Mouse (Mus musculus) forebrain, postnatal 0 days (tissue): ENCODE measurements around the gene Slc9a9. TPM values are rescaled to one million over a fixed set of nuclear protein-coding genes. Genes with fewer than 3 reads are reported as not detected.
A peak's percentile ranks its signal among the peaks of the same experiment; 100 is the strongest.

Experiments used
- ATAC-seq: fragments of 200-750 bp; cut with Nextera tagmentation; 2 replicates; pipeline ENCODE4 v1.8.0; 2017; ENCODE audit warnings: mild to moderate bottlenecking, moderate library complexity
- DNase-seq: peaks from one replicate; pipeline ENCODE4 v3.0.0-alpha.2; 2015
- H3K27ac ChIP-seq: fragments of 300-500 bp; sonication (generic); 2 replicates; pipeline ENCODE4 v1.5.1; 2014; ENCODE audit warnings: low read depth, mild to moderate bottlenecking, antibody characterized with exemption, low read length, moderate library complexity, mixed read lengths
- H3K27me3 ChIP-seq: fragments of 300-500 bp; sonication (generic); 2 replicates; pipeline ENCODE4 v1.6.1; 2014; ENCODE audit warnings: mild to moderate bottlenecking, low read length, mixed read lengths; ENCODE audit not compliant: insufficient read depth
- H3K36me3 ChIP-seq: fragments of 300-500 bp; sonication (generic); 2 replicates; pipeline ENCODE4 v1.6.1; 2014; ENCODE audit warnings: mild to moderate bottlenecking, moderate library complexity; ENCODE audit not compliant: insufficient read depth
- H3K4me1 ChIP-seq: fragments of 300-500 bp; sonication (generic); 2 replicates; pipeline ENCODE4 v1.6.1; 2014; ENCODE audit warnings: antibody characterized with exemption; ENCODE audit not compliant: insufficient read depth
- H3K4me2 ChIP-seq: fragments of 300-500 bp; sonication (generic); 2 replicates; pipeline ENCODE4 v1.6.1; 2014; ENCODE audit warnings: low read depth, mild to moderate bottlenecking, moderate library complexity
- H3K4me3 ChIP-seq: fragments of 300-500 bp; sonication (generic); 2 replicates; pipeline ENCODE4 v1.5.1; 2014; ENCODE audit warnings: low read depth, low read length, mixed read lengths
- H3K9ac ChIP-seq: fragments of 300-500 bp; sonication (generic); 2 replicates; pipeline ENCODE4 v1.6.1; 2014; ENCODE audit warnings: mild to moderate bottlenecking
- H3K9me3 ChIP-seq: fragments of 300-500 bp; sonication (generic); 2 replicates; pipeline ENCODE4 v1.6.1; 2016; ENCODE audit warnings: low read length
- CTCF ChIP-seq: sonication (generic); IDR thresholded peaks from 2 replicates; pipeline ENCODE4 v1.5.1; 2016; ENCODE audit warnings: antibody characterized with exemption, control low read depth, low read depth
- WGBS: fragments of 180-500 bp; shearing (Covaris S2); extraction: QIAGEN DNeasy Blood & Tissue Kit; methylation state at CpG from one replicate; pipeline ENCODE4 v1.1.7; 2014; 5-methylcytosine and 5-hydroxymethylcytosine counted together
- polyA plus RNA-seq: library from polyadenylated mRNA; unstranded; fragments of >200 nt; fragmentation: Nextera tagmentation; extraction: Ambion mirVana; gene quantifications from 2 replicates; pipeline ENCODE4 v1.2.1, GENCODE M21; 2015
- total RNA-seq: library from RNA; depleted of rRNA; stranded (reverse); fragments of >200 nt; gene quantifications from 2 replicates; pipeline ENCODE4 v1.2.3, GENCODE M21; 2014

Gene Slc9a9
- total and polyA plus RNA-seq, 2 experiments from 2014 or later = 4.8 to 6.7 TPM

DNA sequence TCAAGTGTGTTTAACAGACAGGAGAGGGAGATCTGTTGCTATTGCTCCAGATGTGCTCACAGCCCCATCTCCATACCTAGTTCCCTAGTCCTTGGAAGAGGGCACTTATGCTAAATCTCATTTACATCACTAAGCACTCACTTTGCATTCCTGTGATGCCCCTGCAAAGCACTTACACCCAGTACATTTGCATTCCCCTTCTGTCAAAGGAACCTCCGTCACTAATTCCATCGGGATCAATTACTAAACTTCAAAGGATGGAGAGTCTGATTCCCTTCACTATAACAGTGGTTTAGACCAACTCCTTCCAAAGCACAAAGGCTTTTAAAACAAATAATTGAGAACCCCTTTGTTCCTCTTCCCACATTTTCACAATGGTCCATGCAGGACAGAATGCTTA is 7.9 kb upstream of the Slc9a9 start:
- Histone ChIP-seq H3K27ac (no peak overlapping the region), H3K4me2 (no peak overlapping the region), H3K9ac (no peak overlapping the region), H3K4me1 (no peaks in the 10 kb centered on the region), H3K4me3 (no peak overlapping the region), H3K27me3 (no peaks in the 10 kb centered on the region), H3K36me3 (no peaks in the 10 kb centered on the region), H3K9me3 (no peaks in the 10 kb centered on the region)
- ATAC-seq = no peak
- TF ChIP-seq CTCF = no peak
- DNase-seq = no peak
- WGBS = 7% methylated on average over 2 of the region's 2 CpGs

DNA sequence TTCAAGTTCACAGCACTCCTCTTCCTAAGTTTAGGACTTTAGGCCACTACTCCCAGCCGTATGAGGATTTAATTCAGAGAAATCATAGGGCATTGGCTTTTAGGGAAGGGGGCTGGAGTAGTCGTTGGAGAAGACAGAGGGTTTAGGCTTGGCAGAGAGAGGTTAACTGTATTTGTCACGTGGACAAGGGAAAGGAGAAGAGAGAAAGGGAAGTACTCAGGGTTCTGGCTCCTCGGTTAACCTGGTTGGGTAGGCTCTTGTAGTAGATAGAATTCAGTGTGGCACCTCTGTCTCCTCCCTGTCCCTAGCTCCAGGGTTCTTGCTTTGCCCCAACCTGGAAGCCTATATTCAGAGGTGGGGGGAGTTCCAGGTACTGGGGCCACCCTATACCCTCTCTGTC is 4.5 kb upstream of the Slc9a9 start:
- no peak overlapping the region for H3K4me2 ChIP-seq
- 79% methylated on average over 4 of the region's 4 CpGs for WGBS
- no peaks in the 10 kb centered on the region for H3K9me3 ChIP-seq
- no peak overlapping the region for H3K4me3 ChIP-seq
- no peak for TF ChIP-seq CTCF
- ATAC-seq (no peak), DNase-seq (no peak)
- H3K9ac ChIP-seq = no peak overlapping the region
- no peak overlapping the region for H3K27ac ChIP-seq
- no peaks in the 10 kb centered on the region for H3K27me3 ChIP-seq
- H3K4me1 ChIP-seq = no peaks in the 10 kb centered on the region; the same call in 1 of the 2 replicates
- no peaks in the 10 kb centered on the region for H3K36me3 ChIP-seq

DNA sequence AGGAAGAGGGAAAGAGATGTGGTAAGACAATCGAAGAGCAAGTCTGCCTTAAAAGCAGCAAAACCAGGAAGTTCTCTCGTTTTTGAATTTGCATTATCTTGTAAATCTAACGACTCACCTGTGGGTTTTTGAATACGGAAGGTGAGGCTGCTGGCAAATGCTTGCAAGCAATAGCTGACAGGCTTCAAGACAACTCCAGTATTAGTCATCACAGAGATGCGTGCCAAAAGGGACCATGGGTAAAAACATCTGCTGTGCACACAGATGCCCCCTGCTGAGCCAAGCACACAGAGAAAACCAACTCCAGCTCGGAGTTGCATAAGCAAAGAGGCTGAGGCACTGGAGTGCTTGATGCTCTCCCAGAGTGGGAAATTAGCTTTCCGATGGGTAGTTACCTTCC is 1.1 kb upstream of the Slc9a9 start:
- no peak overlapping the region for H3K4me3 ChIP-seq
- WGBS = 50% methylated on average over 7 of the region's 7 CpGs
- no peak overlapping the region for H3K27ac ChIP-seq
- H3K4me2 ChIP-seq = no peak overlapping the region
- DNase-seq = peak; percentile 32
- no peaks in the 10 kb centered on the region; the same call in 1 of the 2 replicates for H3K4me1 ChIP-seq
- H3K36me3 ChIP-seq = no peaks in the 10 kb centered on the region
- no peak overlapping the region for H3K9ac ChIP-seq
- 0 out of 2 replicates have a peak, but pooled peaks have one; percentile 12 for TF ChIP-seq CTCF
- H3K27me3 ChIP-seq = no peaks in the 10 kb centered on the region
- no peak for ATAC-seq
- no peaks in the 10 kb centered on the region for H3K9me3 ChIP-seq

DNA sequence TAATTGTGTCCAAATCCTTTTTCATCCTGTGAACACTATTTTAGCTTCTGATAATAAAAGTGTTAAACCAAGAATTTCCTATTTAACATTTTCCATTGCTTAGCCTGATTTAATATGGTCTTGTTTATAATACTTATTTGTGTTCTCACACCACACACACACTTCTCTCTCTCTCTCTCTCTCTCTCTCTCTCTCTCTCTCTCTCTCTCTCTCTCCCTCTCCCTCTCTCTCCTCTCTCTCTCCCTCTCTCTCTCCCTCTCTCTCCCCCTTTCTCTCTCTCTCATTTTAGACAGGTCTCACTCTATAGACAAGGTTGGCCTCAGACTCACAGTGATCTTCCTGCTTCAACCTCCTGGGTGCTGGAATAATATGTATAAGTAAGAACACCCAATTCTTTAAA is 995 bp downstream of the Slc9a9 start:
- peak overlapping the region; percentile 52 for H3K4me3 ChIP-seq
- no peaks in the 10 kb centered on the region for H3K9me3 ChIP-seq
- no peaks in the 10 kb centered on the region for H3K36me3 ChIP-seq
- no peaks in the 10 kb centered on the region; the same call in 1 of the 2 replicates for H3K4me1 ChIP-seq
- no peak for TF ChIP-seq CTCF
- H3K9ac ChIP-seq = peak overlapping the region; percentile 51; the same call in 1 of the 2 replicates
- no peak for ATAC-seq
- no peaks in the 10 kb centered on the region for H3K27me3 ChIP-seq
- peak overlapping the region; percentile 78 for H3K4me2 ChIP-seq
- no peak for DNase-seq
- no peak overlapping the region for H3K27ac ChIP-seq

DNA sequence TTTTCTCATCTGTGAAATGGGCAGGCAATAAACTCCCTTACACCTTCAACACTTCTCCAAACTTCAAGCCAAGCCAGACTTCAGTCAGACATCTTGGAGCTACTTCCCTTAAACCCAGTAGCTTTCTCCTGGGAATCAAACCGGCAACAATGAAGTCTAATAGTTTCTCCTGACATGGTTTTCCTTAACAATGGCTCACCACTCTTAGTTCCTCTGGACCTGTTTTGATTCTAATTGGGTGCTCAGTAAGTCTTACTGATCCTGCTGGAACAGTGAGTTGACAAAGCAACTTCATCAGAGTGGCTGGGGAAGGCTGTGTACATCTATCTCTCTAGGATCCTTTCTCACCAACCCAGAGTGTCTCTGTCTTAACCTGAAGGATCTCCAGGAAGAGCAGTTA is 5.0 kb downstream of the Slc9a9 start:
- Histone ChIP-seq H3K4me3 (no peak overlapping the region), H3K9ac (no peak overlapping the region), H3K36me3 (no peaks in the 10 kb centered on the region), H3K27ac (no peak overlapping the region), H3K9me3 (no peaks in the 10 kb centered on the region), H3K4me1 (no peaks in the 10 kb centered on the region), H3K4me2 (no peak overlapping the region), H3K27me3 (no peaks in the 10 kb centered on the region)
- no peak for TF ChIP-seq CTCF
- DNase-seq (no peak), ATAC-seq (no peak)
- WGBS = 89% methylated on average over 1 of the region's 1 CpGs

DNA sequence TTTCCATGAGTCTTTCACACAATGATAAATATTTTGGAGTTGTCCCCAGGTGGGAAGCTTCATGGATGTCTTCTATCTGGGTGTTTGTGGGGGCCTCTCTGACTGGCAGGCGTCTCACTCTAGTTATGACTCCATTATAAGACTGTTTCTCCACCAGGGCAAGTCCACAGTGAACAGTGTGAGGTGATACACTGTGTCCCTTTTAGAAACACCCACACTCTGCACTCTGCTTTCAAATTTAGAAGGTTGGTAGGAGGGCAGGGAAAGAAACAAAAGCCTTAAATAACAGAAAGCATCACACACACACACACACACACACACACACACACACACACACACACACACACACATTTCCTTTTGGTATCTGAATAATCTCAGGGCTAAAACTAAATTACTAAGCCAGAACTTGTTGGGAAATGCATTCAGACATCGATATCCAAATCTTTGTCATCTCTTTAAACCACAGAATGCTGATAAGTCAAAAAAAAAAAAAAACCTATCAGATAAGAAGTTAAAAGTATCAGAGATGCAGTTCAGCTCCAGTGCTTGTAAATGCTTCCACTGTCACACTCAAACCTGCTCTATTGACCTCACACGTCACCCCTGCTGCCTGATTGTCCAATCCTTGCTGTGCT is 8.4 kb downstream of the Slc9a9 start:
- no peak for TF ChIP-seq CTCF
- H3K9ac ChIP-seq = no peak overlapping the region
- DNase-seq = no peak
- H3K4me2 ChIP-seq = no peak overlapping the region
- no peak overlapping the region for H3K27ac ChIP-seq
- H3K36me3 ChIP-seq = no peaks in the 10 kb centered on the region
- H3K4me1 ChIP-seq = no peaks in the 10 kb centered on the region
- WGBS = 90% methylated on average over 3 of the region's 3 CpGs
- no peaks in the 10 kb centered on the region for H3K9me3 ChIP-seq
- no peak for ATAC-seq
- no peak overlapping the region for H3K4me3 ChIP-seq
- no peaks in the 10 kb centered on the region for H3K27me3 ChIP-seq

DNA sequence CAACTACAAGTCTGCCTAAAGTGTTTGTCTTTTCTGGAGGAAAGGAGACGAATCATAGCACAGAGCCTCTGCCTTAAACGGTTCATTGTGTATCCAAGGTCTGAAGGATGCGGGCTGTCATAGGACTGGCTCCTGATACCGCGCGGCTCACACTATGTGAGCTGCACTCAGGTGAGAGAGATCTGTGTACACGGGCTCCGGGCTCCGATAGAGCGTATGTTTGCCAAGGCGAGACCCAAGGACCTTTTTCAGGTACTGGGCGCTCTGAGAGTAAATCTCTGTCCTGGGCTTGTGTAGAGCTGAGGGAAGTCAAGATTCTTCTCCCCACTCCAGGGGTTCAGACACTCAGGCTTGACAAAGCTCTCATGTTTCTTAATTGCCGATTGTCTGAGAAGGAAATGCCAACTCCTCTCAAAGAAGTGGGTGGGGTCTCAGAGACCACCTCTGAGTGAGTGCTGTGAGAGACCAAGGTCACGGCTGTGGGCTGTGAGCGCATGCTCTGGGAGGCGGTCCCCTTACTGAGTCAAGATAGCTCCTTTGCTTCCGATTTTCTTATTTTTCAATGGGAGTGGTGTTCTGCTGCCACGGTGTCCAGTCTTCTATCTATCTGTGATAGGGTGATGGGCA is 10.9 kb downstream of the Slc9a9 start:
- ATAC-seq = no peak
- DNase-seq = no peak
- Histone ChIP-seq H3K4me2 (no peak overlapping the region), H3K4me3 (no peak overlapping the region), H3K27me3 (no peaks in the 10 kb centered on the region), H3K4me1 (peaks cover 6% of the 10 kb centered on the region; the same call in 1 of the 2 replicates), H3K9me3 (no peaks in the 10 kb centered on the region), H3K27ac (no peak overlapping the region), H3K36me3 (no peaks in the 10 kb centered on the region), H3K9ac (no peak overlapping the region)
- no peak for TF ChIP-seq CTCF
- WGBS = 87% methylated on average over 18 of the region's 18 CpGs
